Mouse (Mus musculus): ENCODE results near the gene Cenpa.
"Not testable (repeated sequence)": the region's sequence is repeated elsewhere in the genome, so short reads cannot be mapped to it uniquely, and the experiment has no call there.

The Cenpa gene

DNA sequence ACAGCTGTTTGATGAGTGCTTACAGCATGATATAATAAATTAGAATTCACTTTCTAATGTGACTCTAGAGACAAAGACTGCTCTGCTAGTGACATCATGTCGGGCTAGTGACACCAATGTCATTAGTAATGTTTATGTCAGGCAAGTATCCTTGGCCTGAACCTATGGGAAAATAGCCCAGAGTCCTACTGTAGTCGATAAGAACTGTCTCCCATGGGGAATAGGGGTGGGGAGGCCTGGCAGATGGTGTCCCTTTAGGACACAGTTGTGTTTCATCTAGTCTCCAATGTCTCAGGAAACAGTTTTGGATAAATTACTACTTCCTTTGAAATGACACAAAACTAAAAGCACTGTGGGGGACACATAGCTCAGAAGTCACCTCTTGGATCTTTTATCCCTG is 20.5 kb upstream of the Cenpa start:
- no peak for DNase-seq (ENCODE audit: extremely low read depth, insufficient read length, low spot score)

DNA sequence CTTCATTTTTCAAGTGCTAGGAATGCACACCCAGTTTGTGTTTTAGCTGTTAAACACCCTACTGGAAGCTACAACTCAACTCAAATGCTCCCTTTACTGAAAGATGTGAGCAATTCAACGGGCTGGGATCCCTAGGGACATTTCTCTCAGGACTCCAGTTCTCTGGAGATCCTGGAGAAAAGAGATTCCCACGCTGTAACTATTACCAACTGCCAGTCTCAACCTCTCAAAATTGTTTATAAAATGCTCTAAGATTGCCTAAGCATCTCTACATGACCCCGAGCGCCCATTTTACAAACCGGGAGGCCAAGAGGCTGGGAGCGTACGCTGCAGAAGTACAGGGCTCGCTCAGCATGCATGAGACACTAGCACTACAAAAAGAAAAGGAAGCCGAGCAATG is 19.2 kb upstream of the Cenpa start:
- no peak for DNase-seq (ENCODE audit: extremely low read depth, insufficient read length, low spot score)

DNA sequence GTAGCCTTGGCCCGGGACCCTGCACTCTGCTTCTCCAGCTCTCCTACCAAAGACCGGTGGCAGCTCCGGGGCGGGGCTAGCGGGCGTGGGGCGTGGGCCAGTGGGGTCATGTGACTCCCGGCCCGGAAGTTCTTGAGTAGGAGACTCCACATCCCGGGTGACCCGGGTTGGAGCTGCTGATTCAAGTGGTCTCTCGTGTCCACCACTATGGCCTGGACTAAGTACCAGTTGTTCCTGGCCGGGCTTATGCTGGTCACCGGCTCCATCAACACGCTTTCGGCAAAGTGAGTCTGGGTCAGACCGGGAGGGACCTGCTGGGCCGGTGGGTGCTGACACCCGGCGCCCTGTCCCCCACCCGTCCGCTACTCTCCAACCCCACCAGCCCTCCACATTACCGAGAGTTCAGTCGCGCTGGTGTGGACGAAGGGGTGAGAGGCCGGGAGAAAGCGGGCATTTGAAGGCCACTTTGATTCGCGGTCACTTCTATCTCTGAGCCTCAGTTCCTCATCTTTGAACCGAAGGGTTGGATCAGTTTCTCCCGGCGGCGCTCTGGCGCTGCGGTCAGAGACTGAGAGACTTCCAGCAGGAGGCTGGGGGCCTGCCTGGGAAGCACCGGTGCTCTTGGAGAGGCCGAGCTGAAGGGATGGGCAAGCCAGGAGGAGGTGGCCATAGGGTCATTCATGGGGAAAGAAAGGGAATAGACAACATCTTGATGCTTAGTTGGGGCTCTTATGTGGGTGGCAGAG is 18.6 kb upstream of the Cenpa start, which contains the start of gene Slc35f6:
Gene Slc35f6, plus strand, starts transcription at position 119 of the 746 bp plus-strand sequence.
- peak; percentile 86 for DNase-seq (ENCODE audit: extremely low read depth, insufficient read length, low spot score)

DNA sequence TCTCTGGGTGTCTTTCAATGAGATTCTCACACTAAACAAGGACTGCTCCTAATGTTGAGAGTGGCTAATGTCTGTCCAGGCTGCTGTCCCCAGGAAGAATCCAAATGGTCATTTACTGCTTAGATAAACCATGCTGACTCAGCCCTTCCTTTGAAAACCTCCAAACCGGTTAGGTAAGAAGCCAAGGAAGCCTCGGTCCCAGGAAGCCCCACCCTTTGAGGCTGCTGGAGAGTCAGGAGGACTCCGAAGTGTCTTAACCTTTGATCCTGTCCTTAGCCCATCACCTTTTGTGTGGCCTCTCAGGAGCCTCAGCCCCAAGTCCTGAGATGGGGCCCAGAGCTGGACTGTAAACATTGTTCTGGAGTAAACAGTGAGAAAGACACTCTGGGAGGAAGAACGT is 17.0 kb upstream of the Cenpa start:
- no peak for DNase-seq (ENCODE audit: extremely low read depth, insufficient read length, low spot score)

DNA sequence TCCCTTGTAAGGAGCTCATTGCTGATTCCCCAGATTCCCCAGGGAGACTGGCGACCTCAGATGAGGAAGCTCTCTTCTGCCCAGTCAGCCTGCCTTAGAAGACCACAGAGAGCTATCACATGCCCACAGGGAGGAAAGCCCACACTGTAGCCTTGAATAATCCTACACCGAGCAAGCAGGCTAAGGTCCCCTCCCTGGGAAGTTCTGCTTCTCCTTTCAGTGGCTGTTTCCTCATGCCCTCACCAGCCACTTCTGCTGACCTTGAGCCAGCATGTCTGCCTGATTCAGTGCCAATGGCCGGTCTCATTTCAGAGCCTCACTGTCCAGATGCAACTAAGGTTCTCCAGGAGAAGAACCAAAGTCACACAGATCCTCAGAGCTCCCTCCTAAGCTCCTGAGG is 15.8 kb upstream of the Cenpa start:
- no peak for DNase-seq (ENCODE audit: extremely low read depth, insufficient read length, low spot score)

DNA sequence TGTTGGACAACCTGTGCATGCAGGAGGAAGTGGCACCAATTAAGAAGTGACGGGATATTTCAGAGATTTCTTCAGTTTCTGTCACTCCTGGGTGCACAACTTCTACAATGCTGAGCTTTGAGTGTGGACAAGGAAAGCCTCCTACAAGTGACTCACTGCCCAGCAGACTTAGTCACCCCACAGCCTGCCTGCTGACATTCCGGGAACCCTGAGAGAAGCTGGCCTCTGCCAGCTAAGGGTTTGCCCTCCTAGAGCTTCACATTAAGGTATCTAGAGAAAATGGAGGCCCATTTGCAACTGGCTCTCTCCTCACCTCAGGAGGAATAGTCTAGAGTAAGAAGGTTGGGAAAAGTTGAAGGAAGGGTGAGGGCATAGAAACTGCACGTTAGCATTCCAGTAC is 15.0 kb upstream of the Cenpa start:
- peak; percentile 39 for DNase-seq (ENCODE audit: extremely low read depth, insufficient read length, low spot score)

DNA sequence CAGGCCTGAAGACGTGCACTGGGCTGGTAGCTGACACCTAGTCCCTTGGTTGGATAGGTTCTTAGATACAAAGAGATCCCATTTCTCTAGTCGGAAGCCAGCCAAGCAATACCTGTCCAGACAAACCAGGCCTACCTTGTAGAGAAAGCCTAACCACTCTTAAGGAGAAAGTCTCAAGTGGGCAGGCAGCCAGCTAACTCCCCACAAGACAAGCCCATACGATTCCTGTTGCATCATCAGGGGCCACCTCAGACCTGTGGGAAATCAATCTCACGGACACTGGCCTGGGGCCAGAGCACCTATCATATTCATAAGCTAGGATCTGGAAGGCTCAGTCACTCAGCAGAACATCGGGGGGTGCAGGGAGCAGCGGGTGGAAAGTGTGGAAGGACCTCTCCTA is 13.3 kb upstream of the Cenpa start:
- no peak for DNase-seq (ENCODE audit: extremely low read depth, insufficient read length, low spot score)

DNA sequence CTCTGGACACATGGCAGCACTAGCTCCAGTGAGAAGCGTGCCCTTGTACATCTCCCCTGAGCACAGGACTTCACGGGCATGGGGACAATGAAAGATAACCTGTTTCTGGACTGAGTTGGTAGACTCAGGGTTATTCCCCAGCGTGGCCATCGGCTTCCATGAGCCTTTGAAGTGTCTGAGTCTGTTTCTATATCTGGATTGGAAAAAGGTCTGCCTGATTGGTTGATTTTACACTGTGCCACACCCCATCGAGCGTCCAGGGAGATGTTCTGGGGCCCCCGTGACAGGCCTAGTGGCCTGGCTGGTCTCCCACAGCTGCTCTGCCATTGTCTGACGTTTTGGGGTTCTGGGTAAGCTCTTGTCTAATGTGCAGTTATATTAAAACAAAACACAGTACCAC is 11.5 kb upstream of the Cenpa start:
- no peak for DNase-seq (ENCODE audit: extremely low read depth, insufficient read length, low spot score)

DNA sequence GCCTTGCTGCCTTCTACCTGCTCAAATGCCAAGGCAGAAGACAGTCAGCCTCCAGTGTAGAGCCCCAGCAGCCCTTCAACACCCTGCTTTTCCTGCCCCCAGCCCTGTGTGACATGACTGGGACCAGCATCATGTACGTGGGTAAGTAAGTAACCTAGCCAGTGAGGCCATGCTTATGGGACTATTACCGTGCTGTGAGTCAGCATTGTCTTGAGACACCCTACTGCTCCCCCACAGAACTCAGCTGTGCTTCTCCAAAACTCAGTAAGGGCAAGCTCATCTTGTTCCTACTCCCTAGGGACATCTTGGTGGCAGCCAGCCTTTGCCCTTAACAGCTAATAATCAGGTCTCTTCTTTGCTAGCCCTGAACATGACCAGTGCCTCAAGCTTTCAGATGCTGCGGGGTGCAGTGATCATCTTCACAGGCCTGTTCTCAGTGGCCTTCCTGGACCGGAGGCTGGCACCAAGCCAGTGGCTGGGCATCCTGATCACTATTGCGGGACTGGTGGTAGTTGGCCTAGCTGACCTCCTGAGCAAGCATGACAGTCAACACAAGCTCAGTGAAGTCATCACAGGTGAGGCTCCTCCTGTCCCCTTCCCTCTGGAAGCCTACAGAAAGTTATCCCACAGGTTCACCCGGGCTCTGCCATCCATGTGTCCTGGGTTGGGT is 10.9 kb upstream of the Cenpa start:
- no peak for DNase-seq (ENCODE audit: extremely low read depth, insufficient read length, low spot score)

DNA sequence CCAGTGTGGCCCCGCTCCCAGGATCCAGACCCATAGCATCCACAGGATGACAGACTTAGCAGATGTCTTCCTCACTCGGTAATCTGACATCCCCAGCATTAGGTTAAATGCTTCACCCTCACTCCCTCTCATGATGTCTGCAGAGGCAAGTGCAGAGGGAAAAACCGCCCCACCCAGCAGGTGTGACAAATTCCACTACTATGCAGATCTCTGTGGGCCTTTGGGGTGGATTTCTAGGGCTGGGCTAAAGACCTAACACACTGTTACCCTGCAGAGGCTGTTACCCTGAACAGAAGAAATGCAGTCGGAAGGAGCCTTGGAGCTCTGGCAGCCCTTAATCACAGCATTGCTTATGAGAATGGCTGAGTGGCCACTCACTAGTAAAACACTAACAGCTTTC is 7.5 kb upstream of the Cenpa start:
- no peak for DNase-seq (ENCODE audit: extremely low read depth, insufficient read length, low spot score)

DNA sequence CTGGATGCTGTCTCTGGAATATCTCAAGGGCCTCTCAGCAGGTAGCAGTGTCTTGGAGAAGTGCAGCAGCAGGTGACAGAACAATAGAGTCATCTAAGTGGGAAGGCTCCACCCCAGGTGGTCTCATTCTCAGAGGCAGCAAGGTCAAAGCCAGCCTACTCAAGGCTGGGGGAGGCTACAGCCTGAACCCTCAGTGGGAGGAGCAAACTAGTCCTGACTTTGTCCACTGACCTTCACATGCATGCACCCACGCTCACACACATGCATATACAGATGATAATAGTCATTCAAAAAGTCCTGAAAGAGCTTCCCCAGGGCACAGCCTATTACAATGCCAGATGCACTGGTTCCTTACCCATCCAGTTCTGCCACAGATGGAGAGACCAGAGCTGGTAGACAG is 6.3 kb upstream of the Cenpa start:
- DNase-seq (ENCODE audit: extremely low read depth, insufficient read length, low spot score): no peak

DNA sequence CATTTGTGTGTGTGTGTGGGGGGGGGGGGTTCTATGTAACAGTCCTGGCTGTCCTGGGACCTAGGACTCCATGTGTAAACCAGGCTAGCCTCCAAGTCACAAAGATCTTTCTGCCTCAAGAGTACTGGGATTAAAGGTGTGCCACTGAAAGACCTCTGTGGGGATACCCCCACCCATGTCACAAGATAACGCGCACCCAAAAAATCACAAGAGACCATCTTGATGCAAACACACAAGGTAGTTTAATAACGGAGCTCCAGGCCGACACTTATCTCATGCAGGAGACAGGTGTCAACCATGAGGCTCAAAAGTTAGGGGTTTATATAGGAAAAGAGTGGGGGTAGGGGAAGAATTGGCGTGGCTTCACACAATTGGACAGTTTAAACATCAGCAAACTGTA is 5.8 kb upstream of the Cenpa start:
- DNase-seq (ENCODE audit: extremely low read depth, insufficient read length, low spot score): no peak

DNA sequence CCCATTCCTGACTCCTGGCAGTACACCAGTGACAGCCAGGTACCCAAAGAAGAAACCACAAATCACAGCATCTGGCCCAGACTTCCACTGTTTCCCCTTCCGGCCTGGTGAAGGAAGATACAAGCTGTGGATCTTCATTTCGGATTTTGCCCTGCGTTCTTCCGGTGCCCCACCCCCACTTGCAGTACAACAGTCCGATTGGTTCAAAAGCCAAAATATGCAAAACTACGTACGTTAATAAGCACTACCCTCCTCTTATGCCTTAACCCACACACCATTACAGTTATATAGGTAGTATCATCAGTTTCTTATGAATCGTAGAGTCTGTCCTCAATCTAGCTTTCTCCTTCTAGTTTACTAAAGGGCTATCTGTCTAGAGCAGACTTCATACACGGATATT is 1.2 kb upstream of the Cenpa start:
- DNase-seq (ENCODE audit: extremely low read depth, insufficient read length, low spot score): no peak

DNA sequence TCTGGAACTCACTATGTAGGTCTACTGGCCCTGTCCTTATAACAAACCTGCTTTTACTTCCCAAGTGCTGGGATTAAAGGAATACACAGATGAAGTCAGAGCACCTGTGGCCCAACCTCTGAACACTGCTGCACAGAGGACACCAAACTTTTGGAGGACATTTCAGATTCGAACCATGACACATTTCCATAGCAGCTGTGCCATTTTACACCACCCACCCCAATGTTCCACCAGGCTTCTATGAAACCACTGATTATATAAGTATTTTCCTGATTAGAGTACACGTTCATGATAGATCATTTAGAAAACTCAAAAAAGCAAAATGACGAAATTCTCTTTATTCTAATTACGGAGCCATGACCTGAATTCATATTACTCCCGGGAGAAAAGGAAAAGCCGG is 609 bp upstream of the Cenpa start:
- DNase-seq (ENCODE audit: extremely low read depth, insufficient read length, low spot score): no peak

DNA sequence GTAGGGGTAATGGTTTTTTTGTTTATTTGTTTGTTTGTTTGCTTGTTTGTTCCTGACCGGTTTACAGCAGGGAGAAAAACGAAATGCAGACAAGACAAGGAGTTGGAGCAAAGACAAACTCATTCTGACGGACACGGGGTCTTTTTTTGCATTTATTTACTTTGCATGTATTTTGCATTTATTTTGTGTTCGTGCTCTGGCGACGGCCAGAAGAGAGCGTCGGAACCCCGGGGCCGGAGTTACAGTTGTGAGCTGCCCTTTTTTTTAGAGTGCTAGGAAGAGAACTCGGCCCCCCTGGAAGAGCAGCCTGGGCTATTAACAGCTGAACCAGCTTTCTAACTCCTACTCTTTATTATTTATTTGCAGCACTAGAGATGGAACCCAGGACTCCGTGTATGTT is 638 bp downstream of the Cenpa start:
- DNase-seq (ENCODE audit: extremely low read depth, insufficient read length, low spot score): no peak

DNA sequence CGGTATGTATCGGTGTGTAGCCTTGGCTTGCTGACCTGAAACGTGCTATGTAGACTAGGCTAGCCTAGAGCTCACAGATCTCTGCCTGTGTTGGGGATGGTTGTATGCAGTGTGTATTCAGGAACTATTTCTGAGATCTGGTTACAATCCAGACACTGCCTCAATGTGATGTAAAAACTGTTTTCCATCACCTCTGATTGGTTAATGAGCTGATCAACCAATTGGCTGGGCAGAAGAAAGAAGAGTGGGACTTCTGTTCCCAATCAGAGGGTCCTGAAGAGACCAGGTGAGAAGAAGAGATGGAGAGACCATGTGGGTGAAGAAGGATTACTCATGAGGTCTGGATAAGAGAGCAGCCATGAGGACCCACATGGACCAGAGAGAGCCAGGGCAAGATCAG is 1.1 kb downstream of the Cenpa start:
- no peak for DNase-seq (ENCODE audit: extremely low read depth, insufficient read length, low spot score)

DNA sequence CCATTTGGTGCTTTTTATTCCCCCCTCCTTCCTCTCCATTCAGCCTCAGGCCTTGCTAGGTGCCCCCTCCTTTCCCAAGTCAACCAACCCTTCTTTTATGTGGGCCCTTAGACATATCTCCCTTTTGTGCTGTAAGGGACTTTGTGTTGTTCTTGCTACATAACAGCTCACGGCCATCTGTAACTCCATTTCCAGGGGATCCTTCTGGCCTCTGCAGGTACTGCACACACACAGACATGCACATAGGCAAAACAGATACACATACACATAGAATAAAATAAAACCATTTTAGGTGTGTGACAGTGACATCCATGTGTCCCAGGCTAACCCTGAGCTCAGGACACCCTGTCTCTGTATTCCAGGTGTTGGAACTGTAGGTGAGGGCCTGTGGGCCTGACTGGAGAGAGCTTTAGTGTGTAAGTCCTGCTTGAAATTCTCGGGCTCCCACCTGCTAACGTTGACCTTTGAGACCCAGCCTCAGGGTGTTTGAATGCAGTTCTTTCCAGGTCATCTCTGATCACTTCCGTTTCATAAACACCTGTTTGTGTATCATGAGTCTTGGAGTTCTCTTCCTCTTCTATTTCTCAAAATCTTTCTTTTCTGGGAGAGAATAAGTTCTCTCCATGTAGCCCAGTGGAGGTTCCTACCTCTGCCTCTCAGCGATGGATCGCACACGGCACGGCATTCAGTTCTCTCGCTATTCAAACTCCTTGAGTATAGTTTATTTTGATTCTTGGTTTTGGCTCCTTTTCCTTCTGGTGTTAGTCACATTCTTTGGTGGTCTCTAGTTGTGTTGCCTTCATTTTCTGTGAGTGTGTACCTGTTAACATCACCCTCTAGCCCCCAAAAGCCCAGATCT is 2.3 kb downstream of the Cenpa start:
- no peak for DNase-seq (ENCODE audit: extremely low read depth, insufficient read length, low spot score)

DNA sequence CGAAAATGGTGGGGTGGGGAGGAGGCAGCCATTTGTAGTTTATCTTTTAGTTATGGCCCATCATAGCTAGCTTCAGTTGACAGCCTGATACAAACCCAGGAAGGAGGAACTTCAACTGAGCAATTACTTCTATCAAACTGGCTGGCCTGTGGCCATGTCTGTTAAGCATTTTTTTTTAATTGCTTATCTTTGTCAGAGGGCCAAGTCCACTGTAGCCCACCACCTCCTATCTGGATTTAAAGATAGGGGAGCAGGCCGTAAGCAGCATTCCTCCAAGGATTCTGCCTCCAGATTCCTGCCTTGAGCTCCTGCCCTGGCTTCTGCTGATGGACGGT is 2.9 kb downstream of the Cenpa start:
- DNase-seq (ENCODE audit: extremely low read depth, insufficient read length, low spot score): no peak

DNA sequence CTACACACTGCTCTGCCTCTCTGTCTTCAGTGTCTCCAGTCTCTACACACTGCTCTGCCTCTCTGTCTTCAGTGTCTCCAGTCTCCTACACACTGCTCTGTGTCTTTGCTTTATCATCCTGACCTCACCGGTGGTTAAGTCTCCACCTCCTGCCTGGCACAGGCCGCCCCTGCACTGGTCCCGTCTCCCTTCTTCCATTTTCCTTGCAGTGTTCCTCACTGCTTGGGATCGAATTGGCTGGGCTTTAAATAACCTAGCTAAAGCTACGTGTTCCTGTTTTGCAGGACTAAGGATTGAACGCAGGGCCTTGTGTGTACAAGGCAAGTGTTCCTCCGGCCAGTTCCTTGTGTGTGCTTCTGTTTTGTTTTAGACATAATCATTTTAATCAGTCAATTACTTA is 3.5 kb downstream of the Cenpa start:
- DNase-seq (ENCODE audit: extremely low read depth, insufficient read length, low spot score): no peak

DNA sequence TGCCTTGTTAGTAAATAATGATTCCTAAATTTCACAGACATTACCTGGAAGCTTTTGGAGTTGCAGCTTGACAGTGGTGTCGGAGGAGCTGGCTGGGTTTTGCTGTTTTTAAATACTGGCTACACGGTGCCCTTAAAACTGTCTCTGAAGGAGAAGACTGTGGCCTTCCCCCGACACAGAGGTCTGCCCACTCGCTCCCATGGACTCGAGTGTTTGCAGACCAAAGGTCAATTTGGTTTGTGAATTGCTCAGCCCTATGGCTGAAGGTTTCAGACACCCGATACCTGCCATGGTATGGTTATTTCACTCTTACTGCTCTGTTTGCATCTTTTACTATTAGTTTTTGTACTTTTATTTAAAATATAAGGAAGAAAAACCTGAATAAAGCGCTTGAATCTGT is 7.4 kb downstream of the Cenpa start:
- no peak for DNase-seq (ENCODE audit: extremely low read depth, insufficient read length, low spot score)

DNA sequence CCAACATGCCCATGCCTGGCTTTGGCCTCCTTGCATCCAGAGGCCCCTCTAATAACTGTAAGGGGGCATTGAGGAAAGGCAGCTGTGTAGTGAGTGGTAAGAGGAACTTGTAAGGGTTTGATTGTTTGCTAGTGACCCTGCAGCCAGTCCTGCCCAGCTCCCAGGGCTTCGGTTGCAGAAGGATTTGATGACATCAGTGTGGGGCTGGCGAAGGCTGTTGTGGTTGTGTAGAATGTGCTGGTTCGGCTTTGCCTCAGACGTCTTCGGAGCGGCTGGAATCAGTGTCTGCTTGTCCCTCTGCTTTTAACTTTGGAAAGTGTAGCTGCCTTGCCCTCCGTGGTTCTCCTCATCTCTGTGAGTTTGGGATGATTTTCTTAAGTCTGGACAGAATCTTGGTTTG is 10.2 kb downstream of the Cenpa start:
- DNase-seq (ENCODE audit: extremely low read depth, insufficient read length, low spot score): no peak

DNA sequence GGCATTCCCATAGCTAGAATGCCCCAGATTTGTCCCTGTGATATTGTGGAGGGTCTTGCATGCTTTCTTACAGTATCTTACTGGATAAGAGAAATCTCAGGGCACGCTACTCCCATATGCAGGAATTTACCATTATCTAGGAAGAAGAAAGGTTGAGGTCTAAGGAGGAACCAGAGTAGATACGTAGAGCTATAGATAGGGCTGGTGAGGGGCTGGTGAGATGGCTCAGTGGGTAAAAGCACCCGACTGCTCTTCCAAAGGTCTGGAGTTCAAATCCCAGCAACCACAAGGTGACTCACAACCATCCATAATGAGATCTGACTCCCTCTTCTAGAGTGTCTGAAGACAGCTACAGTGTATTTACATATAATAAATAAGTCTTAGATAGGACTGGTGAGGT is 11.5 kb downstream of the Cenpa start:
- not testable (repeated sequence) for DNase-seq (ENCODE audit: extremely low read depth, insufficient read length, low spot score)
